Comparison of ENCODE assay signal across 7 mouse cellular contexts in the genomic region with DNA sequence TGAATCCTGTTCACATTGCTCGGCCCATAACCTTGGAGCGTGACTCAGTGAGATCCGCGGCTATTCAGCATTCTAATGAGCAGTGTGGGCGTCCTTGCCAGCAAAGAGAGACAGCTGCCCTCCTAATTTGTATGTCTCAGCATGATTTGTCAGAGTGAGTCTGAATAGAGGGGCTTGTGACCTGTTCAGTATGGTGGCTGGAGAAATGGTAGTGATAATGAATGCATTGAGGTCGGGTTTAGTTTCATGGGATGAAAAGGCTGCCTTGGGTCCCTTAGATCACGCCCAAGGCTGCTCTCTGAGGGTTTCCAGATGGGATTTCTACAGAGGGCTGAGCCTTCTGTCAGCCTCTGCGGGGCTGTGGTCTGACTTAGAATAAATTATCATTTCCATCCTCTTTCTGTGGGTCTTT.
DNase-seq lines count a peak whose midpoint lies in the region; ATAC-seq and TF ChIP-seq lines count a peak whose summit lies in the region.

No protein-coding gene starts in this region.

- WGBS in lung, postnatal 0 days, result 46% methylated on average over 8 of the region's 8 CpGs
- WGBS in embryonic facial prominence, embryonic 14.5 days, result 14% methylated on average over 8 of the region's 8 CpGs
- 7% methylated on average over 8 of the region's 8 CpGs for WGBS in midbrain, embryonic 10.5 days
- 34% methylated on average over 8 of the region's 8 CpGs for WGBS in heart, embryonic 10.5 days

- H3K36me3 ChIP-seq in lung, postnatal 0 days (ENCODE audit: insufficient read depth, low read length), result 0 out of 2 replicates have a peak, but pooled peaks cover 7% of the 10 kb centered on the region
- H3K36me3 ChIP-seq in embryonic facial prominence, embryonic 14.5 days (ENCODE audit: control insufficient read depth, insufficient read depth, low read length), result no peaks in the 10 kb centered on the region
- no peaks in the 10 kb centered on the region; the same call in 1 of the 2 replicates for H3K36me3 ChIP-seq in midbrain, embryonic 10.5 days
- no peaks in the 10 kb centered on the region for H3K36me3 ChIP-seq in heart, embryonic 10.5 days

- H3K27ac ChIP-seq in lung, postnatal 0 days (ENCODE audit: low read length), result no peak overlapping the region
- peak overlapping the region; percentile 40; the same call in 1 of the 2 replicates for H3K27ac ChIP-seq in embryonic facial prominence, embryonic 14.5 days (replicated peaks; ENCODE audit: low read depth, low read length)
- peak overlapping the region; percentile 90 for H3K27ac ChIP-seq in midbrain, embryonic 10.5 days (replicated peaks)
- H3K27ac ChIP-seq in heart, embryonic 10.5 days, result no peak overlapping the region

- no peak overlapping the region for H3K4me2 ChIP-seq in lung, postnatal 0 days (replicated peaks; ENCODE audit: low read depth, low read length)
- H3K4me2 ChIP-seq in embryonic facial prominence, embryonic 14.5 days (ENCODE audit: low read depth, low read length), result peak overlapping the region; percentile 8; the same call in 1 of the 2 replicates

- no peaks in the 10 kb centered on the region; the same call in 1 of the 2 replicates for H3K4me1 ChIP-seq in lung, postnatal 0 days (ENCODE audit: insufficient read depth, low read depth, low read length)
- peaks cover 25% of the 10 kb centered on the region for H3K4me1 ChIP-seq in embryonic facial prominence, embryonic 14.5 days (ENCODE audit: control insufficient read depth, insufficient read depth, low read length)
- H3K4me1 ChIP-seq in midbrain, embryonic 10.5 days, result peaks cover 100% of the 10 kb centered on the region
- H3K4me1 ChIP-seq in heart, embryonic 10.5 days, result peaks cover 29% of the 10 kb centered on the region

- H3K4me3 ChIP-seq in lung, postnatal 0 days (ENCODE audit: low read depth, low read length), result no peak overlapping the region
- no peak overlapping the region for H3K4me3 ChIP-seq in embryonic facial prominence, embryonic 14.5 days (ENCODE audit: low read depth, low read length)
- peak overlapping the region; percentile 44 for H3K4me3 ChIP-seq in midbrain, embryonic 10.5 days
- no peak overlapping the region for H3K4me3 ChIP-seq in heart, embryonic 10.5 days

- no peaks in the 10 kb centered on the region for H3K9me3 ChIP-seq in lung, postnatal 0 days (ENCODE audit: low read length)
- no peaks in the 10 kb centered on the region for H3K9me3 ChIP-seq in embryonic facial prominence, embryonic 14.5 days (ENCODE audit: control insufficient read depth, low read length)
- no peaks in the 10 kb centered on the region for H3K9me3 ChIP-seq in midbrain, embryonic 10.5 days (replicated peaks)
- H3K9me3 ChIP-seq in heart, embryonic 10.5 days, result no peaks in the 10 kb centered on the region

- peak; percentile 44 for DNase-seq in lung, postnatal 0 days (ENCODE audit: low spot score)
- no peak for DNase-seq in lung, postnatal 10 days
- DNase-seq in embryonic facial prominence, embryonic 14.5 days (ENCODE audit: low spot score), result peak; percentile 79
- peak; percentile 71 for DNase-seq in midbrain, embryonic 10.5 days (ENCODE audit: low spot score)
- no peak for DNase-seq in ovary, adult 18-20 months (ENCODE audit: low spot score)
- DNase-seq in lung, postnatal 36 days, result no peak
- DNase-seq in heart, embryonic 10.5 days (ENCODE audit: low spot score), result no peak

- H3K27me3 ChIP-seq in lung, postnatal 0 days (replicated peaks; ENCODE audit: insufficient read depth, low read length), result no peaks in the 10 kb centered on the region
- no peaks in the 10 kb centered on the region for H3K27me3 ChIP-seq in embryonic facial prominence, embryonic 14.5 days (replicated peaks; ENCODE audit: control insufficient read depth, insufficient read depth, low read length)
- no peaks in the 10 kb centered on the region for H3K27me3 ChIP-seq in midbrain, embryonic 10.5 days (ENCODE audit: low read depth, poor library complexity, severe bottlenecking)
- H3K27me3 ChIP-seq in heart, embryonic 10.5 days (ENCODE audit: insufficient read depth, poor library complexity, severe bottlenecking), result no peaks in the 10 kb centered on the region

- no peak overlapping the region for H3K9ac ChIP-seq in lung, postnatal 0 days (replicated peaks; ENCODE audit: low read depth)
- H3K9ac ChIP-seq in embryonic facial prominence, embryonic 14.5 days (ENCODE audit: low read depth, low read length), result no peak overlapping the region

- ATAC-seq in lung, postnatal 0 days, result no peak
- ATAC-seq in embryonic facial prominence, embryonic 14.5 days (ENCODE audit: low read depth), result peak; percentile 48; the same call in 1 of the 2 replicates

- no peak for TF ChIP-seq EP300 in lung, postnatal 0 days (IDR thresholded peaks at IDR 0.05)

- TF ChIP-seq CTCF in lung, postnatal 0 days (IDR thresholded peaks at IDR 0.05), result no peak

Comparison
In these comparisons a context has a peak if more than half of its experiments do, and no peak if none do; other contexts are left out.
1. DNase-seq: peak in lung, postnatal 0 days (single experiment), embryonic facial prominence, embryonic 14.5 days (single experiment) and midbrain, embryonic 10.5 days (single experiment); none in lung, postnatal 10 days (single experiment), ovary, adult 18-20 months (single experiment), lung, postnatal 36 days (single experiment) and heart, embryonic 10.5 days (single experiment).
2. H3K27ac ChIP-seq: peak in embryonic facial prominence, embryonic 14.5 days (single experiment) and midbrain, embryonic 10.5 days (single experiment); none in lung, postnatal 0 days (single experiment) and heart, embryonic 10.5 days (single experiment).